Mouse (Mus musculus): ENCODE data around the gene Mt2. TPM values are rescaled to one million over a fixed set of nuclear protein-coding genes. Genes with fewer than 3 reads are reported as not detected.

Gene Mt2
- total RNA-seq (2023), result 10 to 100 TPM; 18.8 to 25.3 TPM

GRCm38 (mm10) chr8:94172075-94172808 is at the start of gene Mt2:
Mt2 (plus strand) TSS chr8:94172664.

GRCm38 (mm10) chr8:94136933-94137332 is 35.5 kb upstream of the Mt2 start, which contains the start of gene Mt4:
Mt4 (plus strand) TSS chr8:94137197.

GRCm38 (mm10) chr8:94152513-94153300 is 19.8 kb upstream of the Mt2 start, which contains the start of gene Mt3:
Mt3 (plus strand) TSS chr8:94152607.

GRCm38 (mm10) chr8:94178857-94179712 is 6.6 kb downstream of the Mt2 start, which contains the start of gene Mt1:
Mt1 (plus strand) TSS chr8:94179082.

GRCm38 (mm10) chr8:94214252-94215173 is 42.0 kb downstream of the Mt2 start, which contains the start of gene Nup93:
Nup93 (plus strand) TSS chr8:94214564.

Other genes with a start within 250 kb of the Mt2 start
- 100 to 1,000 TPM; 103 to 107 TPM for gene Amfr, start 159.8 kb upstream of the Mt2 start, total RNA-seq (2023)
- 10 to 100 TPM; 36.4 to 37.6 TPM for gene Nudt21, start 135.6 kb upstream of the Mt2 start, total RNA-seq (2023)
- gene Ogfod1, start 135.5 kb upstream of the Mt2 start, total RNA-seq (2023), result 1 to 10 TPM; 6.8 to 9.5 TPM
- gene Bbs2, start 73.7 kb upstream of the Mt2 start, total RNA-seq (2023), result 1 to 10 TPM; 1.5 to 3.9 TPM
- gene Mt4, start 35.5 kb upstream of the Mt2 start, total RNA-seq (2023), result not detected
- gene Mt3, start 20.1 kb upstream of the Mt2 start, total RNA-seq (2023), result not detected
- gene Mt1, start 6.4 kb downstream of the Mt2 start, total RNA-seq (2023), result 10 to 100 TPM; 52.5 to 55.7 TPM
- 10 to 100 TPM; 18.1 to 25.6 TPM for gene Nup93, start 41.9 kb downstream of the Mt2 start, total RNA-seq (2023)
- gene Slc12a3, start 156.5 kb downstream of the Mt2 start, total RNA-seq (2023), result 1 to 10 TPM in 1 of 2 experiments, under 1 TPM in 1; 0.79 to 1.6 TPM
- 100 to 1,000 TPM; 116 to 125 TPM for gene Herpud1, start 213.8 kb downstream of the Mt2 start, total RNA-seq (2023)